Mouse (Mus musculus): Measurements from ENCODE around the gene Rtl6. TPM values are rescaled to one million over a fixed set of nuclear protein-coding genes. Genes with fewer than 3 reads are reported as not detected.

The Rtl6 gene
- polyA plus RNA-seq, 1 experiment = 42.3 TPM

DNA sequence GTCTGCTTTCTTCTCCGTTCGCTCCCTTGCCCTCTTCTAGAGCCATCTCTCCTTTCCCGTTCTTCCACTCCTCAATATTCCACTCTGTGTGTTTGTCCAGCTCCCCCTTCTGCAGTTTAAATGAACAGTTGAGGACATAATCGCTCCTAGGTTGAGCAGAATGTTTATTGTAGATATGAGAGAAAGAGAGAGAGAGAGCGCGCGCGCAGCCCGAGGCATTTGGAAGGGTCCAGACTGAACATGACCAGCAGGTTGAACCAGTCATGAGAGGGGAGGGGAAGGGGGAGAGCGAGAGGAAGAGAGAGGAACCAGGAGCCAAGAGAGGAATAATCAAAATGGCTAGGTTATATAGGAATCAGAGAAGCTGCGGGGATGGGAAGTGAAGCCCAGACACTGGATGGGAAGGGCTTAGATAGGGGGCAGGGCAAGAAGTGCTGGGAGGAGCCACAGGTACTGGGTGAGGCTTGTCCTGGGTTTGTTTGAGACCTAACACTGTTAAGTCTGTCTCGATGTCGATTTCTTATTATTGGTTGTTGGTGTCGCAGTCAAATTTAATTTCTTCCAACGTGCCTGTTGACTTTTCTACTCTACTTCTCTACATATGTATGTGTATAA is 18.5 kb downstream of the Rtl6 start:
- no peak for DNase-seq (ENCODE audit: extremely low spot score in 1 of 2, low spot score in 1 of 2)

DNA sequence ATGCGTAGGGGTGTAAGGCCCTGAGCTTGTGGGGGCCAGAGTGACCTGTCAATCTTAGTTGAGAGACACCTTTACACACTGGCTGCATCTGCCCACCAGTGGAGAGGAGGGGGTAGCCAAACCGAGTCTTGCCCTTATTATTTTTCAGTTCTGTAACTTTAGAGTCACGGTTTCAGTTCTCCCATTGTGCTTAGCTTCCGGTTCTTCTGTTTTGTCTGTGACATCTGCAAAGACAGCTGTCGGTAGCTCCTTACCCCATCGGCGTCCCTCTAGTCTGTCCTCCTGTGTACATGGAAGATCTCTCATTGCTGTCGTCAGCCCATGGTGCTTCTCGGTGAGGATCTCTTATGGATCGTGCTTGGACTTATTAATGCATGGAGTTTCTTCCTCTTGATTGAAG is 20.5 kb downstream of the Rtl6 start:
- DNase-seq (ENCODE audit: extremely low spot score in 1 of 2, low spot score in 1 of 2) = no peak

DNA sequence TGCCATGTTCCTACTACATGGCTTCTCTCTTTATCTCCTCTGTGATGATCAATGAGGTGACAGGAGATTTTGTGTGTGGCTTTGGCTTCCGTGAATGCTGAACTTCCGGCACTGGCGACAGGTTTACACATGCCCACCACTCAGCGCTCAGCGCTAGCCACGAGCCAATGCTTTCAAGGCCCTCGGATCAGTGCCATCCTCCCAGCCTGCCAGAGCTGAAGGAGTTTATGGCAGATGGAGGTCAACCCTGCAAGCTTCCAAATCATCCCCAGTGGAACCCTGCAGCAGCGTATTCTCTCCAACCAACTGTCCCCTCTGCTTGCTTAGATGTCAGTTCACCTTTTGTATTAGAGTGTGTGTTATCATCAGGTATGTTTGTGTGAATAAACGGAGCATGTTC is 21.0 kb downstream of the Rtl6 start:
- DNase-seq (ENCODE audit: extremely low spot score in 1 of 2, low spot score in 1 of 2) = no peak

DNA sequence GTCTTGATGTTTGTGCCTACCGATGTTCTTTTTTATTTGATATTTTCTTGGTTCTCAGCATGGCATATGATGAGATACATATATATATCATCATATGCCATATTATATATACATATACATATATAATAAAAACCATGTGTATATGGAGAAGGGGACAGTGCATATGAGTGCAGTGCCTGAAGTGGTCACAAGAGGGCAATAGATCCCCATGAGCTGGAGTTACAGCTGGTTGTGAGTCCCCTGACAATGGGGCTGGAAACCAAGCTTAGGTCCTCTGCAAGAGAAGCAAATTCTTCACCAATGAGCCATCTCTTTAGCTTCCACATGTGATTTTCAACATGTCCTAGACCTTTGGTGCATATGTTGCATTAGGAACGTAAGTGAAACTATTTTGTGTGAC is 21.7 kb downstream of the Rtl6 start:
- DNase-seq (ENCODE audit: extremely low spot score in 1 of 2, low spot score in 1 of 2) = no peak

DNA sequence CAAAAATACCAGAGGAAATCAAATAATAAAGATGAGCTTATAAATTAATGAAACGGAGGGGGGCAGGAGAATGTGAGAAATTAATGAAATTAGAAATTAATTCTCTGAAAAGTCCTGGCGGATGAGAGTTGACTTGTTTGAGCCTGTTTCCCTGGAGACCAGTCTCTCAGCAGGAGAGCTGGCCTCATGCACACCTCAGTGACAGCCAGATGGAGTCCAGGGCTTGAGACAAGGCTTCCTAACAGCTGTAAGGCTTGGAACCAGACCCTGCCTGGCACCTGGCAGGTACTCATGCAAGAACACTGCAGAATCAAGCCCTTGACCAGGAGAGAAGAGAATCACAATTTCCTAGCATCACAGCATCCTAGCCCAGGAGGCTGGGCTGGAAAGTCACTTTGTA is 25.4 kb downstream of the Rtl6 start:
- no peak for DNase-seq (ENCODE audit: extremely low spot score in 1 of 2, low spot score in 1 of 2)

DNA sequence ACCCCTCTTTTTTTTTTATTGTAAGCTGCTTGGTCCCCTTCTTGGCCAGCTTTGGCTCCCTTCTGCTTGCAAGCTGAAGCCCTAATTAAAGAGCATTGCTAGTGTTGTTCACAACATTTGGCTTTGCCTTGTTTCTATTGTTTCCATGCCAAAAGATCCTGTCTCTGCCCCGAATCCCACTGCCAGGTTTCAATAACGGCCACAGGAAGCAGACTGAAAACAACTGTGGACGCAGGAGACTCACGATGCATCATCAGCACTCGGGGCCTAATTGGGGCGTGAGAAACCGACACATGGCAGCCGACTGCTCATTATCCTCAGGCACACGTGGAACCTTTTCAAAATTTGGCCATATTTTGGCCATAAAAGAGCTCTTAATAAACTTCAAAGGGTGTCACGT is 26.1 kb downstream of the Rtl6 start:
- DNase-seq (ENCODE audit: extremely low spot score in 1 of 2, low spot score in 1 of 2) = peak in 1 of 2 experiments; percentile 34

DNA sequence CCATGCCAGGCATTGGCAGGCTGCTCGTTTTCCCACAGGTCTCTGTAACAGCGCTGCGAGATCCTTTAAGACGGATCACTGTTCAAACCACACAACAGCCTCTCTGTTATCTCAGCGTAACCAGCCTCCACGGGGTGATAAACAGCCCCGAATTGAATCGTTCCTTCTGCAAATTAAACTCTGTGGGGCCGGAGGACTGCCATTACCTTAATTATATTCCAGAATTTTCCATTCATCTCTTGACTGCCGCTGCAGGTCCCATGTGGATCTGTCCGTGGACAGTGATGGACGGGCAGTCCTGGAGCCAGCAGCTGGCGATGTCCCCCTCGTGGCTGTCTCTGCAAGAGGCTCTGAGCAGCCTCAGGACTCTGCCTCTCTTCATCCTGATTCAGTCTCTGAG is 30.7 kb downstream of the Rtl6 start:
- no peak for DNase-seq (ENCODE audit: extremely low spot score in 1 of 2, low spot score in 1 of 2)

DNA sequence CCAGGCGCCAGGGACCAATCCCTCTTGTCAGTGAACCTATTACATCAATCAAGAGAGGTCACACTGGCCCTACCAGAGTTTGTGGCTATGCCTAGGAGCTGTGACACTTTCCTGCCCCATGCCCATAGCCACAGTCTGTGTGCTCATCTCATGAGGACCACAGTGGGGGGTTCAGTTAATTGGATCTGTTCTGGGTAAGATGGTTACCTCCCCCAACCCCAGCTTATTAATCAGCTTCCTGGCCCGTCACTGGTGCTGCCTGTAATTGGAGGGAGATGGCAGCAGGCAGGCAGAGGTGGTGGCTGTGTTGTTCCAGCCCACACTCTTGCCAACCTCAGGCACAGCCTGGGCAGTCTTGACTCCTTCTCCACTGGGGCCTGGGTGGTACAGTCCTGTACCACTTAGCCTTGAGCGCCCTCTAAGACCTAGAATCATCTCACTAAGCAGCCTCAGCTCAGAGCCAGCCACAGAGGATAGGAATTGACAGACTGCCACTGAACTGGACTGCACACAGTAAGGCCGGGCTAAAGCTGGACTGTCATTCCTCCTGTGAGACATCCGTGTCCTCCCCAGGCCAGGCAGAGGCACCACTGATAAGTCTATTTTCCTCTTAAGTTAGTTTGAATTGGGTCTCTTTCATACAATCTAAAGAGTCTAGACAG is 32.3 kb downstream of the Rtl6 start:
- DNase-seq (ENCODE audit: extremely low spot score in 1 of 2, low spot score in 1 of 2) = no peak

DNA sequence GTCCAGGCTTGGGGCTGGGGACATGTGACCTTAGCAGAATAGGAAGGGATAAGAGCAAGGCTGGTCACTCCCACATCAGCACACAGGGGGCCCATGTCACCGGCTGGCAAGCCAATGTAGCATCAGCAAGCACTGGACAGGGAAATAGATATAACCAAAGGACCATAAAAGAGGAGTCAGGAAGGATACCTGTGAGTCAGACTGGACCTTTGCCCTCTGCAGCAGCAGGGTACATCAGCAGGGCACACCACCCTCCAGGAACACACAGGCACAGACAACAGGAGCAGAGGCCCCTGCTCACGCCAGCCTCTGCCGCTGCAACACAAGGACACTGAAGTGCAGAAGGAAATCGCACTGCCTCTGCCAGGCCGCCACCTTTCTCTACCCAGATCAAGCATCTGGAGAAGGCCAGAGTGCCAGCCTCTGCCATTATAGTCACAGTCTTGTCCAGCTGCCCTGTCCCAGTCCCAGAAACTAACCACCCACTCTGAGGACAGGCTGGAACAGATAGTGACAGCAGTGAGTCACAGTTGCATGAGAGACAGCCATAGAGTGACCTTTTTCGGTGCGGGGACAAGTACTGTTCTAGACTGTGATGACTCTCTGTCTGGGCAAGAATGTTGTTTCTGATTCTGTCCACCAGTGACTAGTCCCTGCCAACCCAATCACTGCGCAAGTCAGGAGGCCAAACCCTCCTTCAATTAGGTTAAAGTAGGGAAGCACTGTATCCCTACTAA is 34.5 kb downstream of the Rtl6 start:
- DNase-seq (ENCODE audit: extremely low spot score in 1 of 2, low spot score in 1 of 2) = no peak

DNA sequence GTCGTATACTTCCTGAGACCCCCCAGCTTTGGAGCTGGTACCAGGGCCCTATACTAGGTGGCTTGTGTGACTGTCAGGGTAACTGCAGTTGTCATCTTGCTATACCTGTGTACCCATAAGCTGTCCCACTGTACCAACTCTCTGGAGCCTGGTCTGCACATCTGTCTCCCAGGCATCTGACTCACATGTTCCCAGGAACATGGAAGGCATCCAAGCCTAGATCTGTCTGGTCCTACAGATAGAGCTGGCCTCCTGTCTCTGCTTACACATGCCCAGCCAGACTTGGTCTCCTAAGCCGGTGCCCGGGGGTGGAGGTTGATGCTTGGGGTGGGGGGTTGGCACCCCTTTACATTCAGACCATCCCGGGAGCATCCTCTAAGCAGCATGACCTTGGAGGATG is 36.1 kb downstream of the Rtl6 start:
- DNase-seq (ENCODE audit: extremely low spot score in 1 of 2, low spot score in 1 of 2) = no peak

DNA sequence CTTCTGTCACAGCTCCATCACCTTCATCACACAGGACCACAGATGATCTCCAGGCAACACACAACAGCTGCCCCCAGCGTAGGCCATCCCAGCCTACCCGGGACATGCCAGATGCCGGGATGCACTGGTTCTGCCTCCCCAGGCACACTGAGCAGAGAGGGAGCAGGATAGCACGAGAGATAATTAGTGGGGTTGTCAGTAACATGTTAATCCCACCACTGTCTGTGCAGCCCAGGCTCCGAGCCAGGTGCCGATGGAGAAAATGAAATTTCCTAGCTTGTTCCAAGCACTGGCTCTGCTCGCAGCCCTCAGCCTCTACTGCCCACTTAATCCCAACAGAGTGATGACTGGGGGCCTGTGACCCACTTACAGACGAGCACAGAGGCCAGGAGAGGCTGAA is 39.1 kb downstream of the Rtl6 start:
- no peak for DNase-seq (ENCODE audit: extremely low spot score in 1 of 2, low spot score in 1 of 2)

DNA sequence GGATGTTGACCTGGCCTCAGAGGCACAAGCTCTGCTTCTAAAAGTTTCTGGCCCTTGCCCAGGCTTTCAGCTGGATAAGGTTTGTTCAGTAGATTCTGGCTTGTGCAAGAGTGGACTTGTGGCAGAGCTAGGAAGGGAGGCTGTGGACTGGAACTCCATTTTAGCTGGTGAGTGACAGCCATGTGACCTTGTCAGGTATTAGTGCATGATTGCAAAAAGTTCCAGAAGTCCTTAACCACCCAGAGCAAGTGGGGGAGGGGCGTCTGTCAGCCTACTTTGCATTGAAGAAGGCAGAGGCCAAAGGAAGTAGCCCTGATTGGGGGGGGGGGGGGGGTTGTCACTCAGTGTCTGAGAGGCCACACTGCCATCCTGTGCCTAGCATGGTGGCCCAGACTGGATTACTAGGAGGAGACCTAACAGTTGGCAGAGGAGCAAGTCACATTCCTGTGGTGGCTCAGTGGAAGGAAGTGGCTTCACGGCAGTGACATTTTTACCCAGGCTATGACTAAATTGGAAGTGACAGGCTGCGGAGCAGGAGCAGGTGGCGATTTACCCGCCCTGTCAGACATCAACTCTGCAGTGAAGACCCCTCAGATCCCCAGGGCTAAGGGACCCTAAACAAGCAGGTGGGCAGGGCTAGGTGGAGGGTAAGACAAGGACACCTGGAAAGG is 44.9 kb downstream of the Rtl6 start:
- no peak for DNase-seq (ENCODE audit: extremely low spot score in 1 of 2, low spot score in 1 of 2)

DNA sequence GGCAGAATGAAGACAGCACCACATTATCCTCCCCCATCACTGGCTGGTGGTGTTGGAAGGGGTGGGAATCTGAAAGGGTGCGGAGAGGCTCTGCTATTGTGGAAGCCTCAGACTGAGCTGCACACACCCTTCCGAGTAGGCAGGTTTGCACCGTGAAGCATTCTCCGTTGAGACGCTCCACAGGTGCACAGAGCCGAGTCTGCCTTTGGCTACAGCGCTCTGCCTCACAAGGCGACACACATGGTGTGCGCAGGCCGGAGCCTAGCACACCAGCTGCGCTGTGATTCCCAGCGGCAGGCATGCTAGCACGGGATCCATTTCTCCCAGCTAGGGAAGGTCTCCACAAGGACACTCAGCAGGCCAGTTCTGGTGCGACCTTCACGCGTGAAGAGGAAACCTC is 47.6 kb downstream of the Rtl6 start:
- DNase-seq (ENCODE audit: extremely low spot score in 1 of 2, low spot score in 1 of 2) = peak; percentile 28 to 66

DNA sequence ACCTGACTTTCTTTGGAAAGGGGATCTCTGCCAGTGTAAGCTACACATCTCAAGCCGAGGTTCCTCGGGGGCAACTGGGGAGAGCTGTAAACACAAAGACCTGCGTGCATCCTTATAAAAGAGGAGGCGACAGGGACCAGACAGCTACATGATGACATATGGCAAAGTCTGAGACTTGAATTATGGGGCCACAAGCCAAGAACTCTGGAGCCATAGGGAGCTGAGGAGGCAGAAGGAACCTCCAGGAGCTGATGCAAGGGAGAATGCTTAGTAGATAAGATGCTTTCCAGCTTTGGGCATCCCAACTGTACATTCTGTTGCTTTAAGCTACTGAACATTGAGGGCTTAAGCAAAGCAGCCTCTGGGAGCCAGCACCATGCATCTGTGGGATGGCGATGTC is 48.5 kb downstream of the Rtl6 start:
- peak; percentile 16 to 51 for DNase-seq (ENCODE audit: extremely low spot score in 1 of 2, low spot score in 1 of 2)

DNA sequence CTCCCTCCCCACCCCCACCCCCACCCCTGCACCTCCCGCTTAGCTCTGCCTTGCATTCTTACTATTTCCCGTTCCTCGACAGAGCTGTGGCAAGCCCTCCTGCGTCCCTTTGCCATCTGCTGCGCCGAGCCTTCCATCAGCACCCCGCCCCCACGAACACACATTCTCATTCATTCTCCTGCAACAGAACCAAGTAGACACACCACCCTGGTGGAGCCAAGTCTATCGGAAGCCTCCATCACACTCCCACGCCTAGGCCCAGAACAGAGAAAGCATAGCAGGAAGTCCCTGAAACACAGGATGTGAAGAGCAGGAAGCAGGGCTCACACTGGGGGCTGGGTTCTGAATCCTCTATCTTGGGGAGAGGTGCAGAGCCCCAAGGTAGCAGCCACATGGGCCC is 51.6 kb downstream of the Rtl6 start:
- DNase-seq (ENCODE audit: extremely low spot score in 1 of 2, low spot score in 1 of 2) = peak; percentile 74 to 86

DNA sequence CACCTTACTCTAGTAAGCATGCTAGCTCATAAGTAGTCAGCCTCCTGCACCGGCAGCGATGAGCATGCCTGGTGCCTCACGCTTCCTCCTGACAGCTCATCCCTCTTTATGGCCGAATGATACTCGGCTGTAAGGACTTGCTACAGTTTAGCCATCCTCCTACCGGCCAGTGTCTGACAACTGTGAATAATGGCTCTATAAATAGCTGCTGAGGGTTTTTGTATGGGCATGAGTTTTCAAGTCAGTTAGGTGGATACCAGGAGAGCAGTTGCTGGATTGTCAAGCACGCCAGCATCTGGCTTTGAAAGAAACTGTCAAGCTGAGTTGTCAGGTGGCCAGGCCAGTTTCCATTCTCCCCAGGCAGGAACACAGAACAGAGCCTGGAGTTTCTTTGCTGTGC is 52.7 kb downstream of the Rtl6 start:
- DNase-seq (ENCODE audit: extremely low spot score in 1 of 2, low spot score in 1 of 2) = no peak

Other genes with a start within 250 kb of the Rtl6 start
- 5.0 and 5.4 TPM in 2 replicates for gene Parvg, start 233.8 kb downstream of the Rtl6 start, polyA plus RNA-seq (2012; rRNA removed)
- 42.8 and 49.5 TPM in 2 replicates for gene Shisal1, start 110.7 kb downstream of the Rtl6 start, polyA plus RNA-seq (2012; rRNA removed)
- 7.6 and 10.2 TPM in 2 replicates for gene Prr5, start 111.8 kb upstream of the Rtl6 start, polyA plus RNA-seq (2012; rRNA removed)
- 0.14 and 0.48 TPM in 2 replicates for gene Arhgap8, start 162.2 kb upstream of the Rtl6 start, polyA plus RNA-seq (2012; rRNA removed)